Comparison of ENCODE assay signal across 20 mouse cellular contexts in the genomic region with DNA sequence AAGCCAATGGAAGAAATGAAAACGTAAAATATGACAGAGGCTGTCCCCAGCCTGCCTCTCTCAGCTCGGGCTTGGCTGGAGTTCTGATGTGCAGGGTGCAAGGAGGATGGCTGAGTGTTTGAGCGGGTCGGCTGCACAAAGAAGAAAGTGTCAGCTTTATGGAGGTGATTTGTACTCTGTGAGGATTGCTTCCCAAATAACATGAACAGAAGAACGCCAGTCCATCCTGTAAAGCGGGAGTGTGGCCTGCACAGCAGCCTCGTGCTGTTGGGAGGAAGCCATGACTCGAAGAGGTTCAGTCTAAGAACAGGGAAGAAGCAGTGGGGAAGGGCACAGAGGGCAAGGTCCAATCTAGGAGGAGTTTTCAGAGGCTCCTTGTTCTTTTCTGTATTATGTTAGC. TPM values are rescaled to one million over a fixed set of nuclear protein-coding genes. Genes with fewer than 3 reads are reported as not detected.
A peak's percentile ranks its signal among the peaks of the same experiment; 100 is the strongest.
DNase-seq lines count a peak whose midpoint lies in the region; ATAC-seq and TF ChIP-seq lines count a peak whose summit lies in the region.
"Had no signal": no experiment of that assay in that cellular context is flagged by ENCODE, and none has a peak within 500 bp of the region (broad histone marks: within the 10 kb centered on the region; RNA-seq: fewer than 3 reads in every experiment).

No protein-coding gene starts in this region.

- no peaks in the 10 kb centered on the region for H3K9me3 ChIP-seq in neural tube, embryonic 11.5 days (ENCODE audit: control insufficient read depth, low read length)
- H3K9me3 ChIP-seq in neural tube, embryonic 14.5 days (ENCODE audit: control insufficient read depth, low read length): no peaks in the 10 kb centered on the region
- H3K9me3 ChIP-seq: hindbrain, embryonic 12.5 days had no signal

- intact Hi-C loops in heart, adult 2 months (cut with DNase I): no loop called here

- H3K4me2 ChIP-seq in neural tube, embryonic 11.5 days (ENCODE audit: low read depth): no peak overlapping the region
- no peak overlapping the region for H3K4me2 ChIP-seq in neural tube, embryonic 14.5 days (ENCODE audit: low read depth, low read length)
- H3K4me2 ChIP-seq: hindbrain, embryonic 12.5 days; limb, embryonic 12.5 days; midbrain, embryonic 11.5 days had no signal

- H3K4me3 ChIP-seq in neural tube, embryonic 11.5 days (ENCODE audit: low read depth, low read length): no peak overlapping the region
- no peak overlapping the region for H3K4me3 ChIP-seq in neural tube, embryonic 14.5 days (ENCODE audit: low read depth, low read length)
- H3K4me3 ChIP-seq in heart, adult 2 months: no peak overlapping the region
- H3K4me3 ChIP-seq: forebrain, embryonic 10.5 days; hindbrain, embryonic 12.5 days; layer of hippocampus, adult 2 months; left cerebral cortex, adult 2 months; limb, embryonic 12.5 days had no signal

- H3K9ac ChIP-seq in neural tube, embryonic 11.5 days (ENCODE audit: low read length): no peak overlapping the region
- H3K9ac ChIP-seq in neural tube, embryonic 14.5 days (replicated peaks; ENCODE audit: low read depth, low read length): no peak overlapping the region
- no peak overlapping the region for H3K9ac ChIP-seq in heart, adult 2 months (ENCODE audit: low read depth, low read length)
- H3K9ac ChIP-seq: hindbrain, embryonic 12.5 days; limb, embryonic 12.5 days; liver, embryonic 14.5 days had no signal

- H3K4me1 ChIP-seq in neural tube, embryonic 11.5 days (ENCODE audit: control insufficient read depth, insufficient read depth, low read length): no peaks in the 10 kb centered on the region
- no peaks in the 10 kb centered on the region for H3K4me1 ChIP-seq in neural tube, embryonic 14.5 days (ENCODE audit: control insufficient read depth, insufficient read depth, low read length)
- peaks cover 6% of the 10 kb centered on the region for H3K4me1 ChIP-seq in heart, adult 2 months (ENCODE audit: control insufficient read depth, insufficient read depth, low read length)
- H3K4me1 ChIP-seq: forebrain, embryonic 10.5 days; hindbrain, embryonic 12.5 days; limb, embryonic 12.5 days had no signal

- TF ChIP-seq POLR2A in heart, adult 2 months (IDR thresholded peaks at IDR 0.05; ENCODE audit: insufficient read depth, low read depth, low read length): no peak

- H3K27me3 ChIP-seq in neural tube, embryonic 11.5 days (ENCODE audit: control insufficient read depth, insufficient read depth, low read length): no peaks in the 10 kb centered on the region
- H3K27me3 ChIP-seq in neural tube, embryonic 14.5 days (ENCODE audit: control insufficient read depth, insufficient read depth, low read length): no peaks in the 10 kb centered on the region
- no peaks in the 10 kb centered on the region for H3K27me3 ChIP-seq in heart, adult 2 months (ENCODE audit: control insufficient read depth, insufficient read depth, low read length)
- H3K27me3 ChIP-seq: hindbrain, embryonic 12.5 days; limb, embryonic 12.5 days had no signal

- H3K36me3 ChIP-seq in neural tube, embryonic 11.5 days (ENCODE audit: control insufficient read depth, insufficient read depth, low read length): no peaks in the 10 kb centered on the region
- H3K36me3 ChIP-seq in neural tube, embryonic 14.5 days (ENCODE audit: control insufficient read depth, insufficient read depth, low read length): no peaks in the 10 kb centered on the region
- no peaks in the 10 kb centered on the region for H3K36me3 ChIP-seq in heart, adult 2 months (ENCODE audit: control insufficient read depth, insufficient read depth, low read length)
- H3K36me3 ChIP-seq: forebrain, embryonic 10.5 days; hindbrain, embryonic 12.5 days; limb, embryonic 12.5 days had no signal

- no peak for TF ChIP-seq EP300 in heart, adult 2 months (IDR thresholded peaks at IDR 0.05; ENCODE audit: insufficient read depth, low read depth, low read length)

- no peak overlapping the region for H3K27ac ChIP-seq in neural tube, embryonic 11.5 days (ENCODE audit: low read depth, low read length)
- peak overlapping the region; percentile 40; the same call in 1 of the 2 replicates for H3K27ac ChIP-seq in neural tube, embryonic 14.5 days (ENCODE audit: low read depth, low read length)
- no peak overlapping the region for H3K27ac ChIP-seq in heart, adult 2 months
- H3K27ac ChIP-seq: forebrain, embryonic 10.5 days; hindbrain, embryonic 12.5 days; layer of hippocampus, adult 2 months; left cerebral cortex, adult 2 months; limb, embryonic 12.5 days; liver, embryonic 14.5 days had no signal

- TF ChIP-seq CTCF in heart, adult 2 months (IDR thresholded peaks at IDR 0.05): no peak

- H3K79me2 ChIP-seq in heart, adult 2 months (replicated peaks; ENCODE audit: control insufficient read depth, insufficient read depth, low read length): no peaks in the 10 kb centered on the region

- no peak for ATAC-seq in neural tube, embryonic 11.5 days (ENCODE audit: insufficient read depth, low FRiP score, low TSS enrichment)
- ATAC-seq in neural tube, embryonic 14.5 days (ENCODE audit: low read depth): peak; percentile 85

- peak; percentile 10 for DNase-seq in neural tube, embryonic 11.5 days (ENCODE audit: low spot score)
- no peak for DNase-seq in neural tube, embryonic 10.5 days (ENCODE audit: extremely low spot score, low spot score)
- peak; percentile 74 for DNase-seq in kidney, postnatal 10 days
- DNase-seq in heart, adult 18-20 months: no peak
- no peak for DNase-seq in gastrocnemius, postnatal 4 days (ENCODE audit: low spot score in 2 of 2)
- no peak for DNase-seq in heart, adult 2 months
- DNase-seq in right cerebral cortex, adult 18-20 months: no peak
- DNase-seq: cerebellum, adult 11 months; lung, postnatal 36 days; right cerebral cortex, postnatal 4 days; thymus, postnatal 4 days had no signal

- 55% methylated on average over 8 of the region's 8 CpGs for WGBS in neural tube, embryonic 11.5 days
- 20% methylated on average over 8 of the region's 8 CpGs for WGBS in neural tube, embryonic 14.5 days
- 64% methylated on average over 8 of the region's 8 CpGs for WGBS in heart, adult 2 months

RNA-seq across cellular contexts. Expression of gene Bmp6, which starts 48.7 kb away (rescaled TPM):
- 2.2 and 3.2 TPM in 2 replicates for polyA plus RNA-seq in neural tube, embryonic 11.5 days (2014; fragmentation: Nextera tagmentation; extraction: Ambion mirVana)
- 1.3 and 4.4 TPM in 2 replicates for polyA plus RNA-seq in neural tube, embryonic 14.5 days (2014; fragmentation: Nextera tagmentation; extraction: Ambion mirVana)
- total RNA-seq in heart, adult 18-20 months (2021): 10 to 100 TPM; 19.7 to 23.4 TPM
- total RNA-seq in gastrocnemius, postnatal 4 days (2021): 1 to 10 TPM; 8.6 to 8.9 TPM
- 10 to 100 TPM; 23.0 to 28.8 TPM for total RNA-seq in heart, adult 2 months (2021)
- polyA plus RNA-seq in heart, adult 2 months (2012; rRNA removed): 19.3 and 30.3 TPM in 2 replicates
- total RNA-seq: common myeloid progenitor, adult 5-6 weeks had no signal

Comparison
In these comparisons a context has a peak if more than half of its experiments do, and no peak if none do; other contexts are left out.
1. DNase-seq: peak in neural tube, embryonic 11.5 days (single experiment) and kidney, postnatal 10 days (single experiment); none in neural tube, embryonic 10.5 days (single experiment), heart, adult 18-20 months (0 of 2), gastrocnemius, postnatal 4 days (0 of 2), heart, adult 2 months (0 of 2) and right cerebral cortex, adult 18-20 months (single experiment).